Mouse (Mus musculus) midbrain, embryonic 10.5 days (tissue): ENCODE measurements around the gene Foxp1. TPM values are rescaled to one million over a fixed set of nuclear protein-coding genes. Genes with fewer than 3 reads are reported as not detected.

Source experiments
- DNase-seq: peaks from one replicate; pipeline ENCODE4 v3.0.0-alpha.2; 2017; ENCODE audit warnings: low spot score
- H3K27ac ChIP-seq: fragments of 300-500 bp; sonication (generic); replicated peaks from 2 replicates; pipeline ENCODE4 v1.5.1; 2016; ENCODE audit warnings: mild to moderate bottlenecking
- H3K27me3 ChIP-seq: fragments of 300-500 bp; sonication (generic); 2 replicates; pipeline ENCODE4 v1.6.1; 2016; ENCODE audit warnings: low read depth, mild to moderate bottlenecking; ENCODE audit not compliant: poor library complexity, severe bottlenecking
- H3K36me3 ChIP-seq: fragments of 300-500 bp; sonication (generic); 2 replicates; pipeline ENCODE4 v1.6.1; 2016; ENCODE audit warnings: mild to moderate bottlenecking, moderate library complexity
- H3K4me1 ChIP-seq: fragments of 300-500 bp; sonication (generic); 2 replicates; pipeline ENCODE4 v1.6.1; 2016
- H3K4me3 ChIP-seq: fragments of 300-500 bp; sonication (generic); 2 replicates; pipeline ENCODE4 v1.5.1; 2016; ENCODE audit warnings: mild to moderate bottlenecking, moderate library complexity
- H3K9me3 ChIP-seq: fragments of 300-500 bp; sonication (generic); replicated peaks from 2 replicates; pipeline ENCODE4 v1.6.1; 2016; ENCODE audit warnings: mild to moderate bottlenecking
- WGBS: fragments of 180-500 bp; shearing (Covaris S2); methylation state at CpG from one replicate; pipeline ENCODE4 v1.1.7; 2016; 5-methylcytosine and 5-hydroxymethylcytosine counted together
- polyA plus RNA-seq: library from polyadenylated mRNA; unstranded; fragments of >200 nt; fragmentation: Nextera tagmentation; extraction: Ambion mirVana; gene quantifications from 2 replicates; pipeline ENCODE4 v1.2.1, GENCODE M21; 2016

The Foxp1 gene
- polyA plus RNA-seq, 1 experiment from 2014 or later, result 63.7 TPM

GRCm38 (mm10) chr6:99420666-99421065 lies 101.9 kb downstream of the Foxp1 start:
- H3K27me3 ChIP-seq, result no peaks in the 10 kb centered on the region
- no peaks in the 10 kb centered on the region for H3K9me3 ChIP-seq
- DNase-seq, result no peak
- H3K36me3 ChIP-seq, result peaks cover 10% of the 10 kb centered on the region
- no peak overlapping the region for H3K27ac ChIP-seq
- WGBS, result 90% methylated on average over 8 of the region's 8 CpGs
- no peak overlapping the region for H3K4me3 ChIP-seq
- H3K4me1 ChIP-seq, result no peaks in the 10 kb centered on the region

GRCm38 (mm10) chr6:99412598-99412997 lies 109.9 kb downstream of the Foxp1 start:
- DNase-seq, result no peak
- WGBS, result 88% methylated on average over 6 of the region's 6 CpGs
- H3K9me3 ChIP-seq, result no peaks in the 10 kb centered on the region

DNA sequence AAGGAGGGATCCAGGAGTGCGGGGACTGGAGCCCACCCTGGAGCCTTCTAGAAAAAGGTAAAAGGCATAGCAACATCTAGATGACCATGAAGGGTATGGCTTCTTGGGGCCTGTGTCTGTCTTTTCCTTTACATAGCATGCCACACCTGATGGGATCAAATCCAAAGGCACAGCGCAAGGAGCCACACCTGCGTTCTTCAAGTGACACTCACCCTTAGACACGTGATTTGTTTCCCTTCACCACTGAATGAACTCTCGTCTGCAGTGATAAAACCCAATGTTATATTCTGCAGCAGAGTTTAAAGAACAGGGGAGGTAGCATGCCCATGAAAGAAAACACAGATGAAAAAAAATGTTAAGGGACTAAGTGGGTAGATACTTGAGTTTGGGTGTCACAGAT lies 112.9 kb downstream of the Foxp1 start:
- Histone ChIP-seq H3K4me1 (peaks cover 24% of the 10 kb centered on the region; the same call in 1 of the 2 replicates), H3K27me3 (no peaks in the 10 kb centered on the region), H3K9me3 (no peaks in the 10 kb centered on the region), H3K36me3 (no peaks in the 10 kb centered on the region), H3K27ac (no peak overlapping the region), H3K4me3 (no peak overlapping the region)
- WGBS, result 94% methylated on average over 5 of the region's 5 CpGs
- no peak for DNase-seq

More at GRCm38 (mm10) chr6:99412598-99412997, 109.9 kb downstream of the Foxp1 start:
- H3K4me1 ChIP-seq, result peaks cover 24% of the 10 kb centered on the region; the same call in 1 of the 2 replicates
- no peak overlapping the region for H3K27ac ChIP-seq
- no peaks in the 10 kb centered on the region for H3K27me3 ChIP-seq
- no peaks in the 10 kb centered on the region for H3K36me3 ChIP-seq
- no peak overlapping the region for H3K4me3 ChIP-seq

- H3K9me3 ChIP-seq, result no peaks in the 10 kb centered on the region
- no peak for DNase-seq
- no peak overlapping the region for H3K4me3 ChIP-seq
- peaks cover 24% of the 10 kb centered on the region; the same call in 1 of the 2 replicates for H3K4me1 ChIP-seq
- H3K36me3 ChIP-seq, result no peaks in the 10 kb centered on the region
- no peaks in the 10 kb centered on the region for H3K27me3 ChIP-seq
- WGBS, result 89% methylated on average over 4 of the region's 4 CpGs
- H3K27ac ChIP-seq, result no peak overlapping the region
Measured at GRCm38 (mm10) chr6:99408880-99409279, 113.6 kb downstream of the Foxp1 start.

- H3K4me1 ChIP-seq, result peaks cover 11% of the 10 kb centered on the region
- H3K9me3 ChIP-seq, result no peaks in the 10 kb centered on the region
- 92% methylated on average over 6 of the region's 6 CpGs for WGBS
- H3K36me3 ChIP-seq, result 0 out of 2 replicates have a peak, but pooled peaks cover 3% of the 10 kb centered on the region
- DNase-seq, result no peak
- H3K4me3 ChIP-seq, result no peak overlapping the region
- no peaks in the 10 kb centered on the region for H3K27me3 ChIP-seq
- H3K27ac ChIP-seq, result no peak overlapping the region
Measured at GRCm38 (mm10) chr6:99403755-99404390, 118.6 kb downstream of the Foxp1 start.

DNA sequence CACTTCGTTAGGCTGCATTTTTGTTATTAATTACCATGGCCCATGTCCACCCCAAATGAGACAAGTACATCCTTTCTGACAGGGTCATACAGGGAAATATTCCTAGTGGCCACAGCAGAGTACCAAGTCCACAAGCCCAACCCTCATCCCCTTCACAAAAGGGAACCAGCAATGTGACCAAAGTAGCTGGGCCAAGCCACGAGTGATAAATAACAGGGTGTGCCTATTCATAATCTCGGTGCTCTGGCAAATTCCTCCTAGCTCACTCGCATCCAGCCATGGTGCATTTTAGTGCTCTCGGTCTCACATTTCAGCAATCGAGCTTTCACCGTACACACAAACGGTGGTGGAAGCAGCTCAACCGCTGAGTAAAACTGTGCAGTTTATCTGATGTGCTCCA lies 119.6 kb downstream of the Foxp1 start:
- Histone ChIP-seq H3K4me3 (no peak overlapping the region), H3K27me3 (no peaks in the 10 kb centered on the region), H3K4me1 (peaks cover 11% of the 10 kb centered on the region), H3K36me3 (peaks cover 8% of the 10 kb centered on the region), H3K9me3 (no peaks in the 10 kb centered on the region), H3K27ac (no peak overlapping the region)
- WGBS, result 89% methylated on average over 9 of the region's 9 CpGs
- DNase-seq, result no peak

DNA sequence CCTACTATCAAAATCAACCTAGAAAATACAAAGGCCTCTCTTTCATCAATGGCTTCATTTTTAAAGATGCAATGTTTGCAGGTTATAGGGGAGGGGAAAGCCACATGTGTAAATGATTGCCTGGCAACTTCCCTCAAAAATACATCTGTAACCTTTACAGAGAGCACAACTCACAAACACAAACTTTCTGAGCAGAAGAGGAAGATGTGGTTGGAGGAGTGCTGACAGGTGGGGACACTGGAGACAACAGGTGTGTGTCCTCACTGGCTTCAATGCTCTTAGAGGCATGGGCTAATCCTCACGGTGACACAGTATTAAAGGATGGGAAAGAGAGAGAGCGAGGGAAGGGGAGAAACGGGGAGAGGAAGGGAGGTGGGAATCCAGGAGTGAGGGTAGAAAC lies 120.2 kb downstream of the Foxp1 start:
- no peak overlapping the region for H3K4me3 ChIP-seq
- H3K9me3 ChIP-seq, result no peaks in the 10 kb centered on the region
- H3K36me3 ChIP-seq, result peaks cover 14% of the 10 kb centered on the region
- no peaks in the 10 kb centered on the region for H3K27me3 ChIP-seq
- no peak for DNase-seq
- WGBS, result 68% methylated on average over 3 of the region's 3 CpGs
- H3K4me1 ChIP-seq, result peaks cover 11% of the 10 kb centered on the region
- no peak overlapping the region for H3K27ac ChIP-seq

- H3K9me3 ChIP-seq, result no peaks in the 10 kb centered on the region
- 0 out of 2 replicates have a peak overlapping the region, but pooled peaks have one; percentile 4 for H3K27ac ChIP-seq
- peaks cover 11% of the 10 kb centered on the region for H3K4me1 ChIP-seq
- WGBS, result 83% methylated on average over 6 of the region's 6 CpGs
- DNase-seq, result no peak
- peaks cover 17% of the 10 kb centered on the region for H3K36me3 ChIP-seq
- no peaks in the 10 kb centered on the region for H3K27me3 ChIP-seq
- H3K4me3 ChIP-seq, result no peak overlapping the region
Measured at GRCm38 (mm10) chr6:99401801-99402200, 120.7 kb downstream of the Foxp1 start.

GRCm38 (mm10) chr6:99401211-99401610 lies 121.3 kb downstream of the Foxp1 start:
- H3K9me3 ChIP-seq, result no peaks in the 10 kb centered on the region
- no peak for DNase-seq
- H3K36me3 ChIP-seq, result peaks cover 17% of the 10 kb centered on the region
- H3K4me3 ChIP-seq, result no peak overlapping the region
- H3K27ac ChIP-seq, result no peak overlapping the region
- peaks cover 12% of the 10 kb centered on the region for H3K4me1 ChIP-seq
- 60% methylated on average over 2 of the region's 2 CpGs for WGBS
- no peaks in the 10 kb centered on the region for H3K27me3 ChIP-seq

DNA sequence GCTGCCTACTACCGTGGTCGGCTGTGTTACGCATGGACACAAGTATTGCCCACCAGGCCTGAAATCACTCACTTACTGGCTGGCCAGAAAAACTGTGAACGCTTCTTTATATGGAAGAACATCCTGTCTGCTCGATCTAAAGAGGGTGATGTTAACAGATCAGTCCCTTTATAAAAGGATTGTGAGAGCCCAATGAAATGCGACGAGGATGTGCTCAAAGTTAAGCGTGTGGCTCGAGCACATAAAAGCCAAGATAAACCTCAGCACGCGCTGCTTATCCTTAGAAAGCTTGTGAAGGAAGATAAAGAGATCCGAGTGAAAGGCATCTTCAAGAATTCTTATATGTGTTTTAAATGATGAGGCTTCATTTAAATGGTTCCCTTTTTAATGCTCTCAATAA lies 126.8 kb downstream of the Foxp1 start:
- H3K27ac ChIP-seq, result no peak overlapping the region
- H3K36me3 ChIP-seq, result peaks cover 17% of the 10 kb centered on the region
- no peak overlapping the region for H3K4me3 ChIP-seq
- no peaks in the 10 kb centered on the region for H3K27me3 ChIP-seq
- no peaks in the 10 kb centered on the region for H3K9me3 ChIP-seq
- 53% methylated on average over 12 of the region's 12 CpGs for WGBS
- DNase-seq, result no peak
- peaks cover 14% of the 10 kb centered on the region for H3K4me1 ChIP-seq

GRCm38 (mm10) chr6:99394801-99395200 lies 127.7 kb downstream of the Foxp1 start:
- DNase-seq, result no peak
- no peak overlapping the region for H3K4me3 ChIP-seq
- 75% methylated on average over 5 of the region's 5 CpGs for WGBS
- H3K36me3 ChIP-seq, result peaks cover 17% of the 10 kb centered on the region
- no peaks in the 10 kb centered on the region for H3K9me3 ChIP-seq
- no peaks in the 10 kb centered on the region for H3K27me3 ChIP-seq
- H3K27ac ChIP-seq, result no peak overlapping the region
- peaks cover 16% of the 10 kb centered on the region for H3K4me1 ChIP-seq

DNA sequence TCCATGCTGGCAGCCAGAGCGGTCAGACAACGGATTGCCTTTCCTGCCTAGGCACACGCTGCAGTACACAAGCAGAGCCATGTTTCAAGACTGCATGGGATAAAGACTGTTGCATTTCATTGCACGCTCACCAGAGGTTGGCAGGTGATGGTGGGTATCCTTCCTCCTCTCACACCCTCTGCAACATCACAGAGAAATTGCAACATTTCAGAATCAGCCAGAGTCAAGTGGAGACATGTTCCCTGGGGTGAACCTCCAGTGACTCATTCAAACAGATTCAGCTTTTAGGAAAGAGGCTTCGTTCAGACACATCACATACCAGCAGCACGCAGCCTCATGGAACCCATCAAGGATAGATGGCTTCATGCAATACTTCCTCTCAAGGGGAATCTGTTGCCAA lies 130.0 kb downstream of the Foxp1 start:
- 91% methylated on average over 6 of the region's 6 CpGs for WGBS

GRCm38 (mm10) chr6:99388741-99389675 lies 133.5 kb downstream of the Foxp1 start:
- 87% methylated on average over 19 of the region's 19 CpGs for WGBS
- no peak for DNase-seq
- H3K27ac ChIP-seq, result 0 out of 2 replicates have a peak overlapping the region, but pooled peaks have one; percentile 6
- H3K36me3 ChIP-seq, result peaks cover 5% of the 10 kb centered on the region
- no peak overlapping the region for H3K4me3 ChIP-seq
- H3K4me1 ChIP-seq, result peaks cover 7% of the 10 kb centered on the region; the same call in 1 of the 2 replicates
- no peaks in the 10 kb centered on the region for H3K9me3 ChIP-seq
- no peaks in the 10 kb centered on the region for H3K27me3 ChIP-seq

More for the DNA sequence above, 130.0 kb downstream of the Foxp1 start:
- no peaks in the 10 kb centered on the region for H3K9me3 ChIP-seq
- DNase-seq, result no peak
- H3K27ac ChIP-seq, result no peak overlapping the region
- peaks cover 21% of the 10 kb centered on the region for H3K4me1 ChIP-seq
- no peak overlapping the region for H3K4me3 ChIP-seq
- peaks cover 4% of the 10 kb centered on the region for H3K36me3 ChIP-seq
- no peaks in the 10 kb centered on the region for H3K27me3 ChIP-seq
